Mouse (Mus musculus) NIH3T3 (cell line): ENCODE measurements around the gene Ifit3.
A peak's percentile ranks its signal among the peaks of the same experiment; 100 is the strongest.
"Not testable (repeated sequence)": the region's sequence is repeated elsewhere in the genome, so short reads cannot be mapped to it uniquely, and the experiment has no call there.

Source experiments
- DNase-seq: peaks from one replicate; pipeline ENCODE4 v3.0.0-alpha.2; 2012; ENCODE audit warnings: low read depth

Gene Ifit3

GRCm38 (mm10) chr19:34583126-34583766, at the start of gene Ifit3:
TSS of gene Ifit3 (plus strand) at chr19:34583531.
- DNase-seq = peak; percentile 63

DNA sequence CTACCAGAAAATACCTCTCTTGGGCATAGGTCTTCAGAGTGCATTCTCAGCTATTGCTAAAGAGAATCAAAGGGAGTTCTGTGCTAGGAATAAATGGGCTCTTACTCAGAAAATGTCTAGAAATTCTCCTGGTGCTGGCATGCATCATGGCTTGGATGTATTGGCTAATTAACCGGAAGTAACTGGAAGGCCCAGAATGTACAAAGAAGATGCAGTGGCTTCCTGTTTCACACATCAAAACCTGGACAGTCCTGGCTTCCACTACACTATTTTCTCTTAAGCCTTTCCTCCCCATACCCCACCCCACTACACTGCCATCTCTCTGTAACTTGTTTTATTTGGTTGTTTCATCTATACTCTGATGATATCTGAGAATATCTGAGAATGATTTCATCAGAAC, 43.9 kb upstream of the Ifit3 start:
- no peak for DNase-seq

DNA sequence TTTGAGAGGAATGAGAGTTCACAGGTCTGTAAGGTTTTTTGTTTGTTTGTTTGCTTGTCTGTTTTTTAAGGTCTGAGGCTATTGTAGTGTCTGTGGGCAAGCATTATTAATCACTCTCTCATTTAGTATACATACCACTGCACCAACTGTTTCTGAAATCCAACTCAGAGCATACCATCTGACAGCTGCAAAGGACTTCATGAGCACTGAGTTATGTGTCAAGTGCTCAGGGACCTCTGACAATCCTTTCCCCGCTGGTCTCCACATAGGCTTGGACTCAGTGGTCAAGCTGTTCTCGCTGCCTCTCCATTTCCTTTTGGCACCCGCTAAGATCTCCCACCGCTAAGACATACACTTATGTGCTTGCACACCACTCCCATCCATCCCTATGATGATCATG, 37.1 kb upstream of the Ifit3 start:
- no peak for DNase-seq

- DNase-seq = peak; percentile 95
Measured at GRCm38 (mm10) chr19:34547976-34548375, 35.4 kb upstream of the Ifit3 start.

DNA sequence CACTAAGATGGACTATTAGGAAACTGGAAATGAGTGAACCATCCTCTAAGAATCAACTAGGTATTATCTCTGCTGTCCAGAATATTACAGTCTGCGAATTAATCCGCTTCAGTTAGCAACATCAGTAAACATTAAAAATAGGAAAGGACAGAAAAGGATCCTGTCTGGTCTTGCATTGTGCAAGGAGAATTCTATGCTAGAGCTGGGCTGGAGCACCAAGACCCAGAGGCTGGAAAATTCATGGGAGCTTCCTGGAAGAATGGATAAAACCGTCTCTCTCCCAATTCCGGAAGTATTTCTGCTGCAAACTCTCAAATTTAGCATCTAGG, 33.2 kb upstream of the Ifit3 start:
- no peak for DNase-seq

DNA sequence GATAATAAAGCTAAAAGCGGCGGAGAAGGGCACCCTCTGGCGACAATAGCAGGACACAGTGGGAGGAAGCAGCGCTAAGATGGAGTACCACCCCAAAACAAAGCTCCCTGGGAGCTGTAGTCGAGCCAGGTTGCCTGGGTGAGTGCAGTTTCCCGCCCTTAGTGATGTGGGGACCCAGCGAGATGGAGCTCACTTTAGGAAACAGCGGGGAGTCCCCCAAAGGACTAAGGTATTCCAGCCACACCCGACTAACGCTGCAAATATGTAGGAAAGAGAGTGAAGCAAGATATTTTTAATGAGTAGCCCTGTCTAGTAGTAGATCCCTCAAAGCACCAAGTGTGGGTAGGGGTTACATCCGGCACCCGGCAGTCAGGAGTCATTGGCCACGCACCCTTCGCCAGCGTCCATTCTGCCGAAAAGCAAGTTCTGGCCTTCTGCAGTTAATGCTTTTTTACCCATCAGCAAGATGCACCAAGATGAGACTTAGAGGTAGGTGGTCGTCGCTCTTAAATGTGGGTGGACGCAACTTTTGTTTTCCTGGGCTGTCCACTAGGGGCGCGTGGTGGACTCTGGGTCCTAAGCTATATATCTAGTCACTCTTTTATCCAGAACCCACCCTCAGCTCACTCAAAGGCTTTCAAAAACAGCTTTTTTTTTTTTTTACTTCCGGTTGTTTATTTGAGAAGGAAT, 32.7 kb upstream of the Ifit3 start, which contains the start of gene Ifit2:
Ifit2 (plus strand) TSS at position 161 of the 690 bp plus-strand sequence.
- peak; percentile 94 for DNase-seq

DNA sequence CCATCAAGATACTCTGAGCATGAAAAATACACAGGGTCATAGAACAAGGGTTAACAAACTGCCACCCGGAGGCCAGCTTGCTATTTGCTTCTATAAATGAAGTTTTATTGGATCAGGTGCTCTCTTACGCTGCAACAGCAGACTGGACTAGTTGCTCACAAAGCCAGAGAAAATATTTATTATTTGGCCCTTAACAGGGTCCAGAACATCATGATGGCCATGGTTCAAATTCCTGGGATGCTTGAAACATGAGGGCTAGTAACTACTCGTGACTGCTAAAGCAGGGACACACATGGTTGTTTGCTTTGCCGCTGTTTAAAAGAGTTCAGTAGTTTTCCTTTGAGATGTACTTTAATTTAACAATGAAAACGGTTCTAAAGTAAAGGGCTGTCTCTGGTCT, 31.4 kb upstream of the Ifit3 start:
- peak; percentile 83 for DNase-seq

DNA sequence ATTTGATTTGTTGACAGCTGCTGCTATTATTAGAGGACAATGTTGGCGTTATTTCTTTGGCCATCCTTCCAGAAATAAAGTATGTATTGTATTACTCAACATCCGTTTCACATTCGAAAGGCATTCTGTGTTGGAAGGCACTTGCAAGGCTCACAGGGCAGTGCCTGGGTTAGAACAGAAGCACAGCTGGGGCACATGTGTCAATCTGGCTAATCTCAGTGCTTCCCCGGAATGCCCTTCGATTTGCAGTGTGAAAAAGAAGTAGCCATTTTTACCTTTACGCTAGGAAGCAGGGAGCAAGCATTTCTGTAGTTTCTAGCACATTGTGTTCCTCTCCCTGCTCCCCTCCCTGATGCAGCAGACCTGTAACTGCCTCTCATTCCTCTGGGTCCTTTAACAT, 30.3 kb upstream of the Ifit3 start:
- DNase-seq = peak; percentile 80

GRCm38 (mm10) chr19:34553522-34553921, 29.8 kb upstream of the Ifit3 start:
- peak; percentile 39 for DNase-seq

DNA sequence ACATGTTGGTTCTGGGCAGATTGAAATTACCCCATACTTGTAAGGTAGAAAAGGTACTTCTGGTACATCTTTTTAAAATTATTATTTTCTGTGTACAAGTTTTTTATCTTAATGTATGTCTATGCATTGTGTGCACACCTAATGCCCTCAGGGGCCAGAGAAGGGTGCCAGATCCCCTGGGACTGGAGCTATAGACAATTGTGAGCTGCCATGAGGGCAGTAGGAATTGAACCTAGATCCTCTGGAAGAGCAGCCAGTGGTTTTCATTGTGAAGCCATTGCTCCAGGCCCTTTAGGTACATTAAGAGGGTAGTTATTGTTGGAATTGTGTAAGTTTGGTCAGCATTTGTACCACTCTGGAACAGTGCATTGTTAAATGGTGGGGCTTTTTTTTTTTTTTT, 29.3 kb upstream of the Ifit3 start:
- no peak for DNase-seq

DNA sequence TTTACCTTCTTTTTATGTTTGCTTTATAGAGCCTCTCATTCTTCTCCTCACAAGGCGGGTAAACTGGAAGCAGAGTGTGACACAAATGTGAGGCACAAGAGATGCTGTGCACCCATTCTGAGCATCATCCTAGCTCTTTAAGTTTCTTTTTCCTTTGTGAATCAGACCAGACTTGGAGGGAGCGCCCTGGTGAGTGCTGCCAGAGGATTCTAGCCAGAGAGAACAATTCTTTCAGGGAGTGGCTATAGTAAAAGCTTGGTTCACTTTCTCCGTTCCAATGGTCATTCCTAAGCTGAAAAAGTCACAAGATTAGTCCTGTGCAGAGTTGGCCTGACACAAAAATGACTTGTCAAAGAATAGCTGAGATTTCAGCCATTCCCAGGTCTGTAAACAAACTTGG, 26.7 kb upstream of the Ifit3 start:
- no peak for DNase-seq

DNA sequence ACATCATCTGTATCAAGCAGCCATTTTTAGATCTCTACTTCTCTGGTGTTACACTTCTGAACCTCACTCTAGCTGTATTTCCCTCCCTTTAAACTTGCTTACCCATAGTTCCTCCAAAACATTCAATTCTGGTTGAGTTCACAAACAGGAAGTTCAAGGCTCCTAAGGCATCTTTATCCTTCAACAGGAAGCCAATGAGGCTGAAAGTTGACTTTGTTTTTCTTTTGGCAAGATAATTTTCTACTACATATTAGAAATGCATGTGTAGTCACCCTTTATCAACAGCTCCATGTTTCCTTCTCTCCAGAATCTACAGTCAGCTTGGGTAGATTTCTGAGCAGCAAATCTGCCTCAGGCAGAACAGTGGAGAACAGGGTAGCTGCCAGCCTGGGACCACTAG, 20.8 kb upstream of the Ifit3 start:
- DNase-seq = no peak

DNA sequence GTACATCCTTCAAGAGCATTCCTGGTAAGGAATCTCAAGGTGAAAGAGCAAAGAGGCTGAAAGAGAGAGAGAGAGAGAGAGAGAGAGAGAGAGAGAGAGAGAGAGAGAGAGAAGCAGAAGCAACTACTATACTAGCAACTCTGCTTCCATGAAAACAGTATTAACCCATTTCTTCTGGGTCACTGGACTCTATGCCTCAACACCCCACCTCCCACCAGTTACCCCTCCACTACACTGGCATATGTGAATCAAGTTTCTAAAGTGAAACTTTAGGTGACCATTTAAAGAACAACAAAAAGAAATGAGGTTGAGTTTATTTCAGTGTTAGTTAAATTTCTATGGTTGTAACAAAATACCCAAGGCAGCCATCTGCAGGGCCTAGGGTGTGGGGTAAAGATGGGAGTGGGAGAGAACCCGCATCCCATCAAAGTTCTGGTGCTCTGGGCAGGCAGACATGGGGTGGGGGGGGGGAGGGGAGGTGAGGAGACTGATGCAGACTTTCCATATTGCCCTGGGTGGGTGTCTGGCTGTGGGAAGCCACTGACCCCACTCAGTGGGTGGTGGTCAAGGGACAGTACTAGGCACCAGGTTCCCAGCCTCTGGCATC, 17.1 kb upstream of the Ifit3 start:
- no peak for DNase-seq

- peak; percentile 72 for DNase-seq
Measured at GRCm38 (mm10) chr19:34568988-34569895, 14.1 kb upstream of the Ifit3 start.

DNA sequence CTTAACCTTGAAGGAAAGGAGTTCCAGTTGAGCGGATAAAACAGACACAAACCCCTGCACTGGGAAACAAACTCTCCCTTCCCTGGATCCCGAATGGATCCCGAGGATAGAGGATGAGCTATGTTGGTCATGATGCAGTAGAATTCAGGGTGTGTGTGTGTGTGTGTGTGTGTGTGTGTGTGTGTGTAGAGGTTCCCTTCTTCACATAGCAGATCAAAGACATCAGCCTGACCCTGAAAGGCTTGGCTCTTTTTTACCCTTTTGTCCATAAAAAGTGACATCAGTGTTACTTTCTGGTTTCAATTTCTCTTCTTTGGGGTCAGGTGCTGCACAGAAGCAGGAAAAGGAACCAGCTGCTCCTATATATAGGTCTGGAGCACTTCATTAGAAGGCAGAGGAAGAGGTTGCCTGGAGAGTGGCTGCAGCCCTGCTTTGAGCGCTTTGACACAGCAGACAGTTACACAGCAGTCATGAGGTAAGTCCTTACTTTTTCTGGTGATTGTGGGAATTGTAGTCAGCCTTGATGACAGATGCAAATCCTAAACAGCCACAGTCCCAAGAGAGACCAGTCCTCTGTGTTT, 13.3 kb upstream of the Ifit3 start:
- DNase-seq = no peak

GRCm38 (mm10) chr19:34571080-34571479, 12.3 kb upstream of the Ifit3 start:
- no peak for DNase-seq

DNA sequence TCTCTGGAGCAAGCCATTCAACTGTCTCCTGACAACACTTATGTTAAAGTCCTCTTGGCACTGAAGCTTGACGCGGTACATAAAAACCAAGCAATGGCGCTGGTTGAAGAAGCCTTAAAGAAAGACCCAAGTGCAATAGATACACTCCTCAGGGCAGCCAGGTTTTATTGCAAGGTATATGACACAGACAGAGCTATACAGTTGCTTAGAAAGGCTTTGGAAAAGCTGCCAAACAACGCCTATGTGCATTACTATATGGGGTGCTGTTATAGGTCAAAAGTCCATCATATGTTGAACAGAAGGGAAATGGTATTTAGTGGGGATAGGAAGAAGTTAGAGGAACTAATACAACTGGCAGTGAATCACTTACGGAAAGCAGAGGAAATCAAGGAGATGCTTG, 9.7 kb upstream of the Ifit3 start:
- no peak for DNase-seq

- peak; percentile 38 for DNase-seq
Measured at GRCm38 (mm10) chr19:34577121-34577520, 6.2 kb upstream of the Ifit3 start.

DNA sequence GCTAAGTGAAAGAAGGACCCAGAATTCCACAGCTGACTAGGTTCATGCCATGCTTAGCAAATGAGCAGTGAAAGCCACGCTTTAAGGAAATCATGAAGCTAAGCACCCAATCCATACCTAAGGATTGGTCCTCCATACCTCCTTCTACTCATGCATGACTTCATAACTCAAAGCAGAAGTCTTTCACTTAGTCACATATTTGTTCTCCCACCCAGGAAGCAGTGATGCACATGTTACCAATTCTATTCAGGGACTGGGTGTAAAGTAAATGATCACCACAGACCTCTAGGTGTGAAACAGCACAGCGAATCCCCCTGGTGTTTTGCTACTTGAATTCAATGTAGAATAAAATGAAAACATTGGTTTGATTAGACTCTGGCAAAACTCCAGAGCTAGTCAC, 635 bp upstream of the Ifit3 start:
- not testable (repeated sequence) for DNase-seq

GRCm38 (mm10) chr19:34585740-34586458, 2.6 kb downstream of the Ifit3 start:
- peak; percentile 44 for DNase-seq

- peak; percentile 21 for DNase-seq
Measured at GRCm38 (mm10) chr19:34587898-34588692, 4.8 kb downstream of the Ifit3 start.
